Mouse (Mus musculus): ENCODE data around the gene Mstn. TPM values are rescaled to one million over a fixed set of nuclear protein-coding genes. Genes with fewer than 3 reads are reported as not detected.

Mstn gene
- polyA plus RNA-seq (2015; fragmentation: Nextera tagmentation; extraction: Ambion mirVana), result 15.5 and 16.3 TPM in 2 replicates

GRCm38 (mm10) chr1:53061340-53061739, at the start of gene Mstn:
Gene Mstn, plus strand, starts transcription at chr1:53061640.
- WGBS, result 64% methylated on average over 6 of the region's 6 CpGs
- Histone ChIP-seq H3K36me3 (no peaks in the 10 kb centered on the region), H3K27me3 (no peaks in the 10 kb centered on the region), H3K4me3 (peak within 1 kb of the TSS; percentile 17), H3K9ac (no peak within 1 kb of the TSS), H3K27ac (peak within 1 kb of the TSS; percentile 48; the same call in 1 of the 2 replicates), H3K9me3 (no peaks in the 10 kb centered on the region), H3K4me2 (replicated peaks) (peak within 1 kb of the TSS; percentile 47), H3K4me1 (peaks cover 25% of the 10 kb centered on the region)
- no peak for ATAC-seq (ENCODE audit: low FRiP score, low read depth)

GRCm38 (mm10) chr1:53014716-53015115, 46.7 kb upstream of the Mstn start:
- no peak overlapping the region for H3K9ac ChIP-seq
- no peaks in the 10 kb centered on the region for H3K4me1 ChIP-seq
- no peak overlapping the region for H3K27ac ChIP-seq
- no peak overlapping the region for H3K4me2 ChIP-seq (replicated peaks)
- H3K4me3 ChIP-seq, result no peak overlapping the region
- H3K9me3 ChIP-seq, result no peaks in the 10 kb centered on the region
- no peaks in the 10 kb centered on the region for H3K27me3 ChIP-seq
- H3K36me3 ChIP-seq, result no peaks in the 10 kb centered on the region
- 81% methylated on average over 6 of the region's 6 CpGs for WGBS
- no peak for ATAC-seq (ENCODE audit: low FRiP score, low read depth)

GRCm38 (mm10) chr1:53015606-53016005, 45.8 kb upstream of the Mstn start:
- Histone ChIP-seq H3K4me3 (no peak overlapping the region), H3K9ac (no peak overlapping the region), H3K9me3 (no peaks in the 10 kb centered on the region), H3K27me3 (no peaks in the 10 kb centered on the region), H3K27ac (no peak overlapping the region), H3K4me2 (replicated peaks) (no peak overlapping the region), H3K36me3 (no peaks in the 10 kb centered on the region), H3K4me1 (0 out of 2 replicates have a peak, but pooled peaks cover 3% of the 10 kb centered on the region)
- 77% methylated on average over 5 of the region's 5 CpGs for WGBS
- ATAC-seq (ENCODE audit: low FRiP score, low read depth), result no peak

GRCm38 (mm10) chr1:53018746-53019505, 42.5 kb upstream of the Mstn start:
- Histone ChIP-seq H3K4me1 (0 out of 2 replicates have a peak, but pooled peaks cover 3% of the 10 kb centered on the region), H3K9me3 (no peaks in the 10 kb centered on the region), H3K27ac (no peak overlapping the region), H3K36me3 (no peaks in the 10 kb centered on the region), H3K4me3 (no peak overlapping the region), H3K27me3 (no peaks in the 10 kb centered on the region), H3K4me2 (replicated peaks) (no peak overlapping the region), H3K9ac (no peak overlapping the region)
- no peak for ATAC-seq (ENCODE audit: low FRiP score, low read depth)
- WGBS, result 56% methylated on average over 3 of the region's 3 CpGs

GRCm38 (mm10) chr1:53020079-53020478, 41.4 kb upstream of the Mstn start, which contains the start of gene 1700019D03Rik:
Gene 1700019D03Rik, minus strand, starts transcription at chr1:53020179.
- no peak for ATAC-seq (ENCODE audit: low FRiP score, low read depth)
- H3K9me3 ChIP-seq, result no peaks in the 10 kb centered on the region
- H3K4me2 ChIP-seq (replicated peaks), result no peak within 1 kb of the TSS
- no peaks in the 10 kb centered on the region for H3K36me3 ChIP-seq
- H3K4me3 ChIP-seq, result no peak within 1 kb of the TSS
- no peaks in the 10 kb centered on the region for H3K27me3 ChIP-seq
- no peak within 1 kb of the TSS for H3K9ac ChIP-seq
- H3K27ac ChIP-seq, result no peak within 1 kb of the TSS
- 0 out of 2 replicates have a peak, but pooled peaks cover 3% of the 10 kb centered on the region for H3K4me1 ChIP-seq
- WGBS, result 47% methylated on average over 5 of the region's 5 CpGs

- H3K9me3 ChIP-seq, result 0 out of 2 replicates have a peak, but pooled peaks cover 3% of the 10 kb centered on the region
- H3K4me3 ChIP-seq, result no peak overlapping the region
- ATAC-seq (ENCODE audit: low FRiP score, low read depth), result no peak
- no peak overlapping the region for H3K9ac ChIP-seq
- no peaks in the 10 kb centered on the region for H3K27me3 ChIP-seq
- H3K36me3 ChIP-seq, result no peaks in the 10 kb centered on the region
- H3K27ac ChIP-seq, result no peak overlapping the region
- H3K4me2 ChIP-seq (replicated peaks), result no peak overlapping the region
- H3K4me1 ChIP-seq, result no peaks in the 10 kb centered on the region
Measured at GRCm38 (mm10) chr1:53032550-53032949, 28.9 kb upstream of the Mstn start.

GRCm38 (mm10) chr1:53037443-53037871, 24.0 kb upstream of the Mstn start:
- no peak overlapping the region for H3K4me3 ChIP-seq
- no peaks in the 10 kb centered on the region for H3K27me3 ChIP-seq
- ATAC-seq (ENCODE audit: low FRiP score, low read depth), result no peak
- 0 out of 2 replicates have a peak, but pooled peaks cover 3% of the 10 kb centered on the region for H3K9me3 ChIP-seq
- no peak overlapping the region for H3K4me2 ChIP-seq (replicated peaks)
- no peaks in the 10 kb centered on the region for H3K4me1 ChIP-seq
- no peak overlapping the region for H3K27ac ChIP-seq
- no peaks in the 10 kb centered on the region for H3K36me3 ChIP-seq
- 86% methylated on average over 5 of the region's 5 CpGs for WGBS
- no peak overlapping the region for H3K9ac ChIP-seq

GRCm38 (mm10) chr1:53049763-53050427, 11.5 kb upstream of the Mstn start:
- 83% methylated on average over 8 of the region's 8 CpGs for WGBS
- Histone ChIP-seq H3K27me3 (no peaks in the 10 kb centered on the region), H3K9me3 (no peaks in the 10 kb centered on the region), H3K27ac (no peak overlapping the region), H3K4me1 (no peaks in the 10 kb centered on the region), H3K4me3 (no peak overlapping the region), H3K4me2 (replicated peaks) (no peak overlapping the region), H3K36me3 (no peaks in the 10 kb centered on the region), H3K9ac (no peak overlapping the region)
- no peak for ATAC-seq (ENCODE audit: low FRiP score, low read depth)

GRCm38 (mm10) chr1:53053087-53054022, 8.1 kb upstream of the Mstn start:
- no peak overlapping the region for H3K9ac ChIP-seq
- H3K27ac ChIP-seq, result no peak overlapping the region
- H3K4me2 ChIP-seq (replicated peaks), result no peak overlapping the region
- H3K4me3 ChIP-seq, result no peak overlapping the region
- no peaks in the 10 kb centered on the region for H3K27me3 ChIP-seq
- H3K9me3 ChIP-seq, result no peaks in the 10 kb centered on the region
- ATAC-seq (ENCODE audit: low FRiP score, low read depth), result peak; percentile 77
- no peaks in the 10 kb centered on the region for H3K36me3 ChIP-seq
- WGBS, result 47% methylated on average over 9 of the region's 9 CpGs
- H3K4me1 ChIP-seq, result no peaks in the 10 kb centered on the region

GRCm38 (mm10) chr1:53059106-53059505, 2.3 kb upstream of the Mstn start:
- no peak overlapping the region for H3K9ac ChIP-seq
- no peak for ATAC-seq (ENCODE audit: low FRiP score, low read depth)
- no peak overlapping the region for H3K27ac ChIP-seq
- H3K36me3 ChIP-seq, result no peaks in the 10 kb centered on the region
- H3K4me1 ChIP-seq, result peaks cover 25% of the 10 kb centered on the region
- no peak overlapping the region for H3K4me2 ChIP-seq (replicated peaks)
- 46% methylated on average over 5 of the region's 5 CpGs for WGBS
- H3K27me3 ChIP-seq, result no peaks in the 10 kb centered on the region
- no peak overlapping the region for H3K4me3 ChIP-seq
- no peaks in the 10 kb centered on the region for H3K9me3 ChIP-seq

GRCm38 (mm10) chr1:53060499-53060898, 941 bp upstream of the Mstn start:
- 58% methylated on average over 8 of the region's 8 CpGs for WGBS
- no peaks in the 10 kb centered on the region for H3K27me3 ChIP-seq
- no peak for ATAC-seq (ENCODE audit: low FRiP score, low read depth)

More at GRCm38 (mm10) chr1:53060499-53060898, 941 bp upstream of the Mstn start:
- H3K4me2 ChIP-seq (replicated peaks), result no peak overlapping the region
- no peak overlapping the region for H3K4me3 ChIP-seq
- no peak overlapping the region for H3K27ac ChIP-seq
- no peak overlapping the region for H3K9ac ChIP-seq
- H3K9me3 ChIP-seq, result no peaks in the 10 kb centered on the region
- H3K36me3 ChIP-seq, result no peaks in the 10 kb centered on the region
- peaks cover 25% of the 10 kb centered on the region for H3K4me1 ChIP-seq

Data from limb, embryonic 13.5 days (tissue).